Mouse (Mus musculus) left cerebral cortex, postnatal 25 days (tissue): ENCODE measurements around the gene Hoxa3. TPM values are rescaled to one million over a fixed set of nuclear protein-coding genes. Genes with fewer than 3 reads are reported as not detected.

ENCODE experiments used
- DNase-seq, 2 experiments: peaks; one replicate each; pipeline ENCODE4 v3.0.0; 2022; ENCODE audit warnings: low spot score in 2 of 2, mixed read lengths in 1 of 2
- intact Hi-C: fragments of 180-260 bp; cut with DNase I; formaldehyde crosslinking; loops from one replicate; pipeline ENCODE4 v1.15.1; 2025
- total RNA-seq, 2 experiments: library from RNA; stranded (reverse); gene quantifications; 2 replicates each; pipeline ENCODE4 v1.2.3; 2021

Gene Hoxa3
- not detected for total RNA-seq

DNA sequence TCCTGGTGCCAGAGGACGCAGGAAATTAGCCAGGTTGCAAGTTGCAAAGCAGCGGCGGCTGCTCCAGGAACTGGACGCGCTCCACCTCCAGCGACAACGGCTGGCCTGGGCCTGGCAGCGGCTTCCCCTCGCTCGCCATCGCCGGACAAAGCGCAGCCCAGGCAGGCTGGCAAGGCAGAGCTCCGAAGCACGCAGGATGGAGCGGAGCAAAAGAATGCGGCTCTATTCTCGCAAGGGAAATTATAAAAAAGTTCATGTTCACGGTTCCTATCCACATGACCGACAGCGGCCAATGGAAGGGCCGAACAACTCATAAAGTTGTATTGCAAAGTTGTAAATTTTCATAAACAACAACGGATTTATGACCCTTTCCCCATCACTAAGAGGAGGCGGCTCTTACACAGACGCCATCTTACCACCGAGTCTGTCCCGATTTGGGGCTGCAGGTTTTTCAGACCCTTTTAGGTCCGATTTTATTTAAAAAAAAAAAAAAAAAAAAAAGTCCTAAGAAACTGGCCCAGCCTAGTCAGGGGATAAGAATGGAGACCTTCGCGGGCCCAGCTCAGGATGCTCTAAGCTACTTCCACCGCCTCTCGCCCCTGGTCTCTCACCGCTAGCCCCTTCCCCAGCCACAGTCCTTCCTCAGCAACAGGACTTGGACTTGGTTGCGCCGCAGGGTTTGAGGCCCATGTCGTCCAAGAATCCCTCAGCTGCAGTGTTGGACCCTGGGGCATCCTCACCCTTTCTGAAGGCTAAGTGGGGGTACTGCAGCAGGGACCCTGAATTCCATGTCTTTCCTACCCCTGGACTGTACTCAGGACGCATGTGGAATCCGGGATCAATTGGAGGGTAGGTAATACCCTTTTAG is at the start of gene Hoxa3, which contains the start of gene Gm28308:
Gene Hoxa3, minus strand, starts transcription at position 218 of the 868 bp plus-strand sequence.
Gene Gm28308, minus strand, starts transcription at position 221 of the 868 bp plus-strand sequence.
- no peak for DNase-seq
- intact Hi-C loops: loop anchor here (5.0 kb wide), 1 partner anchor 206 kb away; no protein-coding TSS in a partner anchor

DNA sequence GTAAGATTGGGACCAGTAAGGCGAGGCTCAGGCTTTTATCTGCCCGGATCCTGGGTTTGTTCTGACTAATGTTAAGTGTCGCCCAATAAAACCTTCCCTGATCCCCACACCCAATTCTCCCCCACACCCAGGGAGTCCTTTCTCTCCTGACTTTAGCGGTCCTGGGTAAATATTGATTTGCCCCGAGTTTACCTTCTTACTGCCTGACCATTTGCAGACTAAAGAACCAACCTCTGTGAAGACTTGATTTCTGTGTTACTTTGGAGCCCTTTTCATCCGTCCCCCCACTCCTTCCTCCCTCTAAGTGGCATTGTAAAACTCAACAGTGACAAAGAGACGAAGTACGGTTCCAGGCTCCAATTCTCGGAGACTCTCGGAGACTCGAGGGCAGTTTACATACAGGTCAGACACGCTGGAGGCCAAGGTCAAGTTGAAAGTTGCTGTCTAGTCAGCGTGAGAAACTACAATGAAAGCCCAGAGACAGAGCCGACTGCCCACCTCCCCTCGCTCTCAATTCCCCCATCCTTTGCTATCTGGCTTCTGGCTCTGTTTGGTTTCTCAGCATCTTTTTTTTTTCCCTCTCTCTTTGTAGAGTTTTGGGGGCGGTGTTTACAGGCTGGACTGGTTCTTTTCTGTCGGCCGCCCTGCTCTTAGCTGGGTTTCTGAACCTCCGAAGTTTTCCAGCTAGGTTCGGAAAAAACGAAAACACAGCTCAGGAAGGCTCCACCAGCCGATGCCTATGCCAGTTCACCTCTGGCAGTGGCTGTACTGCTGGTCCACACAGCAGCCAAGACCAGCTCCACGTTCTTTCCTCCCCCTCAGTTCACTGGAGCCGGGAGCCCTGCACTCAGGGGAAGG is 49.6 kb upstream of the Hoxa3 start:
- intact Hi-C loops: no loop called here
- DNase-seq: no peak

DNA sequence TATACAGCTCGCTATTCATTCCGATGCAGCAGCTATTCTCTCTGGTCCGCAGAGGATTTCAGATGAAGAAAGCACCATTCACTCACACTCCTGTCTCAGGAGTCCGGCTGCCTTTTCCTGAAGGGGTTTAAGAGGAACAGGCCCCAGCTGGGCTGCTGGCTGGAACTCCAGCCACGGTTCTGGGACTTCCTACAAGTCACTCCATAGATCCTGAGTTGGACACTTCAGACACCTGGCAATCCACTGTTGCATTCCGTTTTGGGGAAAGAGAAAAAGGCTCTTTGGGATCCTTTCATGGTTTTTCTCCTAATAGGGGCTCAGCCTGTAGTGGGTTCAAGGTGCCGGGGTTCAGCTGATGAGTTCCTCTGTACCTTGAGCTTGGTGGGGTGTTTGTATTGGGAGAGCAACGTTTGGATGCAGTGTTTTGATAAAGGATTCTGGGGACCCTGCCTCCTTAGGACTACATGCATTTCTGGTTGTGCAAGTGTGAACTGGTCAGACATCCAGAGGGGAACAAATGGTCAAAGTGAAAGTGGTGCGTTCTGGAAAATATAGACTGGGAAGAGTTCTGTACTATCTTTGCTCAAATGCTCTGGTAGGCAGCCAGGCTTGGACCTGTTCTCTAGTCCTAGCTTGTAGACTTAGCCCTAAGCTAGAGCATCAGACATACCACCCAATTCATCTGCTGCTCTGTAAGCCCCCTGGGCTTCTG is 48.8 kb upstream of the Hoxa3 start:
- DNase-seq: no peak
- intact Hi-C loops: no loop called here

DNA sequence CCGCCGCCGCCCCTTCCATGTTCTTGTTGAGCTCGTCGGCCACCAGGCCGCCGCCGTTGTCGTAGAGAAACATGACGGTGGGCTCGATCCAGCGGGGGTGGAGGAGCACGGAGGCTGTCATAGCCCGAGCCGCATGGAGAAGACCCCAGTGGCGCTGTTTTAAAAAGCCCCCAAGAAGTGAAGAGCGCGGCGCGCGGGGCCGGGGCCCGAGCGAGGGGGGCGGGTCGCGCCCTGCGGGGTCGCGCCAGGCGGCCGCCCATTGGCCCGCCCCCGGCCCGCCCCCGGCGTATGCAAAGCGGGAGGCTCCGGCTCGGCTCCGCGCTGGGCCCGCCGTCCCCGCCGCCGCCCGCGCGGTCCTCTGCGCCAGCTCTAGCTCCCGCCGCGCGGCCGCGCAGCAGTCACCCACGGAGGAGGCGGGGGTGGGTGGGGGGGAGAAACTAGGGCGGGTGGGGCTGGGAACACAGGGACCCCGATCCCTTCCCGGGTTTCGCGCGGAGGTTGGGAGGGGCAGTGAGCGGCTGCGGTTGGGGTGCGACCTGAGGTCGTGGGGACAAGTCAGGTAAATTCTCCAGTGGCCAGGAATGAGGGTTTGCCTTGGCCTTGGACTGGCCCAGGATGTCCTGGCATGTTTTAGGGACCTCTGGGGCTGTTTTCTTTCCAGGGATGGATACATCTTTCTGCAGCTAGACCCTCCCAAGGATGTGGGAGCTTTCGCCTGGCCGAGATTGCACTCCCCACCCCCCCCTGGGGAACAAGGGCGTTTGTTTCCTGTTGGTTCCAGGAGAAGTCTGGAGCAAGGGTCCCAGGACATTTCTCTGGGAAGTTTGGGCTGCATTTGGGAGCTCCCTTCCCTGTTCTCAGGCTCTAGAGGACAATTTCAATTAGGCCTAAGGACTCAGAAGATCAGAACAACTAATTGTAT is 47.8 kb upstream of the Hoxa3 start, which contains the start of gene Hoxa13:
Gene Hoxa13, minus strand, starts transcription at position 227 of the 922 bp plus-strand sequence.
- intact Hi-C loops: no loop called here
- DNase-seq: no peak

DNA sequence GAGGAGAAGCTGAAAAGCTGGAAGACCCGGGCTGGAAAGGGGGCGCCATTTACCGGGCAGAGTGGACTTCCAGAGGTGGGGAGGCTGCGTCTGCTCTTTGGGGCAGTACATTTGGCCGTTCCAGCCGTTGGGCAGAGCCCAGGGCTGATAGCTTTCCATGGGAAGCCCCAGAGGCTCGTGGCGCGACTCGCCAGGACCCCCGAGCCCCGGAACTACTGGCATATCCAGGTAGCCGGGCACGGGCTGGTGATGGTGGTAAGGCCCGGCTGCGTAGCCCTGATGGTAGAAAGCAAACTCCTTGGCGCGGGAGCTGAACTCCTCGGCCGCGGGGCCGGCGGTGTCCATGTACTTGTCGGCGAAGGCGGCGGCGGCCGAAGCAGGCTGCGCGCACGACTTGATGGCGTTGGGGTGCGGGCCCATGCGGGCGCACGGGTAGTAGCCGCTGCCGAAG is 46.7 kb upstream of the Hoxa3 start:
- DNase-seq: no peak
- intact Hi-C loops: loop anchor here (5.0 kb wide), 5 partner anchors 98 to 1083 kb away; partner anchors contain the start of gene Hoxa2

DNA sequence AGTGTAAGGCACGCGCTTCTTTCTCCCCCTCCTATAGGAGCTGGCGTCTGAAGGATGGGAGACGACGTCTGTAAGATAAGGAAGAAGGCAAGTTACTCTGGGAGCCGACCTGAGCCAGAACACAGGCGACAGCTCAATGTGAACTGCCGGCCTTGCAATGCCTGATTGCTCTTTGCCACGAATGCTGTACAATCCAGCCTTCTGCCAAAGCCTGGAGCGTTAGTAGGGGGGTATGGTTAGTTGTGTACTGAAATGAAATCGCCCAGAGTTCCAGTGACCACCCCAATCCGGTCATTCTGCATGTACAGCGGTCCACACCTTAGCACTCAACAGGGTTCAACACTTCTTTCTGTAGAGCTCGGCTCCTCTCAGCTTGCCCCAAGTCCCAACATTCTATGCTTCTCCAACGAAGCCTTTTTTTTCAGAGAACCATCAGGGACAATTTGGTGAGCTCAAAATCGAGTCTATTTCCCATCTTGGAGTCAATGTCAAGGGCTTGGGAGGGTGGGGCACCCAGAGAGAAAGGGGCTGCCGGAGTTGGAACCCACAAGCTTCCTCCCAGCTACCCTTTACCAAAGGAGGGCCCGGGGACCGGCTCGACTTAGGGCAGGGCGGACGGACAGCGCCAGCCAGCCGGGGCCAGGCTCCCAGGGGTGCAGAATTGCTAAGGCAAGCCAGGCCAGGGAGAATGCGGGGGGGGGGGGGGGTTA is 46.1 kb upstream of the Hoxa3 start:
- intact Hi-C loops: loop anchor here (5.0 kb wide), 5 partner anchors 97 to 1082 kb away; partner anchors contain the start of gene Hoxa2
- no peak for DNase-seq

DNA sequence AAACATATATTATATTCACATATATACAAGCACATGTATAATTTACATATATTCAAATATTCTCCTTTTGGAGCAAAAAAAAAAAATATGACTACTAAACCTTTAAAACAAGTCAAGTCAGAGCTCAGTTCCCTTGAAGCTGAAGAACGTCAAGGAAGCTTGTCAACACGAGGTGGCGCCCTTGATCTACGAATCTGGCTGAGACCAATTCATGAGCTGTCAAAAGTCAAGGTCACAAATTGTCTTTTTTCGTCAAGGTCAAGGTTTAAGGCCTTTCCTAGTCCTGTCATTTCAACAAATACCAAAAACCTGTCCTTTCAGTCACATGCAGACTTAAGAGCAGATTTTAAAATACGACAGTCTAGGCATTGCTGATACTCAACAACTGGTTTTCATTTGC is 43.8 kb upstream of the Hoxa3 start:
- intact Hi-C loops: loop anchor here (2.0 to 5.0 kb wide), 6 partner anchors 95 to 1080 kb away; partner anchors contain the start of gene Hoxa2
- DNase-seq: peak; percentile 64 to 70

DNA sequence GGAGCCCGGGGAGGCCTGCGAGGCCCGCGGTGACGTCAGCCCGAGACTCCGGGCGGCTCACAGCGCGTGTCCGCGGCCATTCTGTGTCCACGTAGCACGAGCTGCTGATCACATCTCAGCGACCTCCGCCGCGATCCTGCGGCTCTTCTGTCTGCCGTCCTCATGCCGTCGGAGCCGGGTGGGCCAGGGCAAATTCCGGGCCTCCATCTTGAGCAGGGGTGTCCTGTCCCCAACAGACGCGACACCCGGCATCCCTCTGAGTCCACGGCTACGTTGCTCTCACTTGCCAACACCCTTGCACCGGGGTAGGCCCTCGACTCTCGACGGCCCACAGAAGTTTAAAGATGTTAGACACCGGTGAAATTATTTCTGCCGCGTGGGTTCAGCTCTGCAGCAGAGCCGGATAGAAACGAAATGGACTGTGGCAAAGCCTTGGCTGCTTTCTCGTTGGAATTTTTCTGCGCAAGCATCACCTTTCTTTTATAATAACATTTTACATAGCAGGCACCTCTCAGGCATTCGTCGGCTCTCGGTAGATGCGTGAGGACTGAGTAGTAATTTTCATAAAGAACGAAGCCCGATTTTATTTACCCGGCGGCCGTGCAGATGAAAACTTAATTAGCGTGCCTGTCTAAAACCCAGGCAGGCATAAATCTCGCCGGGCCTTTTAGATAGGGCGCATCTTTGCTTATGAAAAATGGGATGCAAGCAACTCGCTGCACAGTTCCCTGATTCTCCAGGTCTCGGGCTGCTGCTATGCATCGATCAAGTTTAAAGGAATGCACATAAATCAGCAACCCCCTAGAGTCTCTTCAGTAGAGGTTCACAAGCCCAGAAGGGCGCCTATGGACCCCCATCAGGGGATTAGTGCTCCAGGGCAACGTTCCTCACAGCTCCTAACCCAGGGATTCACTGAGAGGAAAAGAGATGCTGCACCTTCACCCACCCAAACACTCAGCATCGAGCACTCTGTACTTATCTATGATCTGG is 40.7 kb upstream of the Hoxa3 start:
- intact Hi-C loops: no loop called here
- DNase-seq: no peak

DNA sequence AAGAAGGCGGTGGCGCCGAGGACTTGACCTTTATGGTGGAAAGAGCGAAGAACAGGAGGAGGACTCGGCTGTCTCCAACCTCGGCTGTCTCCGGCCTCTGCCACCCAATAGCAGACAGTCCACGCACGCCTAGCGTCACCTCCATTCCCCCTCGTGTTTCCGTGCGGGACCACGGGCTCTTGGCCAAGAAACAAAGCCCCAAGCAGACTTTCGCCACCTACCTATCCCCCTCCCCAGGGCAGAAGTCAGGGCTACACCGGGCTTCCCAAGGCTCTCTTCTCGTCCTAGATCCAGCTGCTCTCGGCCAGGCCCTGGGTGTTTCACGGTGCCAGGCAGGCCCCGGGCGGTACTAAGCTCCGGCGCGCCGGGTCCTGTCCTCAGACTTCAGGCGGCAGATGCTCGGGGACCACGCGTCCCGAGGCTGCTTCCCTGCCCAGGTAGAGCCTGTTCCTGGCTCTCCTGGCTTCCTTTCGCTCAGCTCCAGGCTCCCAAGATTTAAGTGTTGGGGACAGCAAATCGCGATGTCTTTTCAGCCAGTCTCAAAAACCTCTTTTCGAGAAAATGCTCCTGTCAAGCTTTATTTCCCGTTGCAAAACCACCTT is 39.7 kb upstream of the Hoxa3 start:
- intact Hi-C loops: no loop called here
- DNase-seq: no peak

DNA sequence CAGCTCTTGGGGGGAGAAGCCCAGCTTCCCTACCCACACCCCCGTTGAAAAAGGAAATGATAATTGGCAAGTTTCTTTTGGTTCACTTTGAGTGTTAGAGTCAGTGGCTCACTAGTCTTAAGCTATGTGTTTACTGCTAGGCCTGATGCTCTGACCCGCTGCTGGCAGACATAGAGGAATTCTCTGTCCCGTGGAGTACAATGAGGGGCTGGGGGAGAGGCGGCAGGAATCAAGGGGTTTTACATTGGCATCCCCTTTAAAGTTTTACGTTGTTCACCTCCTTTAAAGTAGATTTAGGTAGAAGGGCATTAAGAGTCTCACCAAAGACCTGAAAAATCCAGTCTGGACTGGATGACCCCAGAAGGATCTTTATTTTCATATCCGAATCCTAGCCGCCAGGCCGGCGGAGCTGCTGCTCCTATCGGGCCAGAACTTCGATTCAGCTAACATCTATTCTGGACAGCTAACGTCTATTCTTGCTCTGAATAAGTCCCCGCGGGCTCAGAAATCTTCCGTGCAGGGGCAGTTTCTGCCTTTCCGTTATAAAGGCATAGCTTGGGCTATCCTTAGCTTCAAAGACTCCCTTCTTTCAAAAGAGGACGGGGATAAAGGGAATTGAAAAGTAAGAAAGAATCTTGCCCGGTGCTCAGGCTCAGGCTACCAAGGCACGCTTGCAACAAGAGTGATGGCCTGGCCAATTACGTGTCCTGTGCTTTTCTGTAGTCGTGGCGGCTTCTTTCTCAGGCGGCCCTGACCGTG is 39.1 kb upstream of the Hoxa3 start:
- DNase-seq: no peak
- intact Hi-C loops: no loop called here

DNA sequence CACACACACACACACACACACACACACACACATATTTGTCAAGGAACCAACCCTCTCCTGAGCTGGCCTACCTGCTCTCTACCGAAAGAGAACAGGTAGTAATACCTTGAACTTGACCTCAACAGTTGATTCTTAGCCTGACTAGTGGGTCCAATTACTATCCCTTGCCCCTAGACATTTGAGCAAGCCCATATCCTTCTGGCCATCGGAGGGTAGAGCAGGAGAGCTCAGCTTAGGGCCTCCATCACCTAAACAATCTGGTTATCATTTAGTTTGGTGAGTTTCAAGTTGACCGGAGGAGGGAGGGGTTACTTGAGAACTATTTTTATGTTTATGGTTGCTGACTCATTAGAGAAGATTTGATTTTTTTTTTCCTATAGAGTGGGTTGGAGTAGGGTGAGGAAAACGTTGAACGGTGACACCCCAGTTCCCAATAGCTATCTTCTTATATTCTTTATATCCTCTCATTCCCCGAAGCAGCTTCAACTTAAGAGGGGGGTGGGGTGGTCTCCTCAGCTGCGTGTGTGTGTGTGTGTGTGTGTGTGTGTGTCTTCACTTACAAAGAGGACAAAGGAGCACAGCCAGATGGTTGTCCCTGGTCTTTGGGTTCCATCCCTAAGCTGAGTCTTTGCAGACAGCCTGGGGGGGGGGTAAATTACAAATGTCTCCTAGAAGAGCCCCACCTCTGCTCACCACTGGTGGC is 38.2 kb upstream of the Hoxa3 start:
- intact Hi-C loops: no loop called here
- DNase-seq: no peak

DNA sequence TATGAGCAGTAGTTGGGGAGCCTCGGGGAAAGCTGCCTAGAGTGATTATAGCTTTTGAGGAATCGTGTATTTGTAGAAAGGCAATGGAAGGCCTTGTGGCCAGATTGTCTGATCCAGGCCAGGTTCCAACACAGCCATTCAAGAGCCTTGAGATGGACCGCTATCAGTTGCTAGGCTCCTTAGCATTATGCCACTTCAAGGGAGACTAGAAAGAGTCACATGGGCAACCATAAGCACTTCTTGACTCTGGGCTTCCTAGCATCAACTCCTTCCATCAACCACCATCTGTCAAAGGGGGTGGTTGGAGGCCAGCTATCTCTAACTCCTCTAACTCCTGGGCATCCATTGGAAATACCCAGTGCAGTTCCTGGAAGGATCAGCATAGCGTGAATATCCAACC is 36.7 kb upstream of the Hoxa3 start:
- intact Hi-C loops: no loop called here
- DNase-seq: no peak

DNA sequence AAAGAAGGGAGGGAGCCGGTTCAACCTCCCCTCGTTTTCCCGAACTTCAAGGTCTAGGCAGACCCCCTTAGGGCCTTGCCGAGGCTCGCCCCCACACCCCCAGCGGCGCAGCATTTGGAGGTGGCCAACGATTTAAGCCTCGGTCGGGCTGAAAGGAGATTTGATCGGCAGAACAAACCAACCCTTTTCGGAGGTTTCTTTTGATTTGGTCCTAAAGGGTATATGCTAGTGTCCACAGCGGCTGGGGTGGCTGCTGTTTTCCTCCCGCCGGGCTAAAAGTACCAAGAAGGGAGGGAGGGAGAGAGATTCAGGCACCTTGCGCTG is 36.2 kb upstream of the Hoxa3 start:
- intact Hi-C loops: no loop called here
- no peak for DNase-seq

DNA sequence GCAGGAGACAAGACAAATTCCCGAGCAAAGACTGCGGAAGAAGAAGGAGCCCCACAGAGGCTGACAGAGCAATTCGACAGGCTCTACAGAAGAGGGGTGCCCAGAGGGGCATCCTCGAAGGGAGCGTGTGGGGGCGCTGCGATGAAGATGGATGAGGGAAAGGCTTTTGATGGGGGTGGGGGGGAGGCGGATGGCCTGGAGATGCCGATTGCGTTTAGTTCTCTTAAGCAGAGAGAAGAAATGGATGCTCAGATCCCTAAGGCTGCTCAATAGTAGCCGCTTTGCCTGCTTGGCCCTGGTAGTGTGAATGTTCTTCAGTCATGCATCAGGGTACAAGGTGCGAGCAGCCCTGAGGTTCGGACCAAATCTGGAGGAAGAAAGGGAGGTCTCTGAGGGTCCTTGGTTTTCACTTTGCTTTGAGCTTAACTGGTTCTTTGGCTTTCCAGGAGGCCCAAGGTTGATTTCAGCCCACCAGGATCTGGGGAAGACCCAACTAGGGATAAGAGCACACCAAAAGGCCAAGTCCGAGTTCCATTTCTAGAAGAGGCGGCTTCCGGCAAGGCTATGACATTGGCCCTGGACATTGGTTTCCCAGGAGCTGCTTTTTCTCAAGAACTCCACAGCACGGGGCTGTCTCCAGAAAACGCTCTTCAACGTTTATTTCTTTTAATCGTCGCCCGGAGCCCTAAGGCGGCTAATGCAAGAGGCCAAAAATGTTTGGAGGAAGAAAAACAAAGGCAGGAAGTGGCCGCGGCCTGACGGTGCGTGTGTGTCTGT is 35.7 kb upstream of the Hoxa3 start:
- DNase-seq: no peak
- intact Hi-C loops: no loop called here
